Mouse (Mus musculus) retina, postnatal 1 day (tissue): Measurements from ENCODE around the gene Rbm20.

ENCODE experiments used
- DNase-seq: peaks from one replicate; pipeline ENCODE4 v3.0.0-alpha.2; 2012

Rbm20 gene

DNA sequence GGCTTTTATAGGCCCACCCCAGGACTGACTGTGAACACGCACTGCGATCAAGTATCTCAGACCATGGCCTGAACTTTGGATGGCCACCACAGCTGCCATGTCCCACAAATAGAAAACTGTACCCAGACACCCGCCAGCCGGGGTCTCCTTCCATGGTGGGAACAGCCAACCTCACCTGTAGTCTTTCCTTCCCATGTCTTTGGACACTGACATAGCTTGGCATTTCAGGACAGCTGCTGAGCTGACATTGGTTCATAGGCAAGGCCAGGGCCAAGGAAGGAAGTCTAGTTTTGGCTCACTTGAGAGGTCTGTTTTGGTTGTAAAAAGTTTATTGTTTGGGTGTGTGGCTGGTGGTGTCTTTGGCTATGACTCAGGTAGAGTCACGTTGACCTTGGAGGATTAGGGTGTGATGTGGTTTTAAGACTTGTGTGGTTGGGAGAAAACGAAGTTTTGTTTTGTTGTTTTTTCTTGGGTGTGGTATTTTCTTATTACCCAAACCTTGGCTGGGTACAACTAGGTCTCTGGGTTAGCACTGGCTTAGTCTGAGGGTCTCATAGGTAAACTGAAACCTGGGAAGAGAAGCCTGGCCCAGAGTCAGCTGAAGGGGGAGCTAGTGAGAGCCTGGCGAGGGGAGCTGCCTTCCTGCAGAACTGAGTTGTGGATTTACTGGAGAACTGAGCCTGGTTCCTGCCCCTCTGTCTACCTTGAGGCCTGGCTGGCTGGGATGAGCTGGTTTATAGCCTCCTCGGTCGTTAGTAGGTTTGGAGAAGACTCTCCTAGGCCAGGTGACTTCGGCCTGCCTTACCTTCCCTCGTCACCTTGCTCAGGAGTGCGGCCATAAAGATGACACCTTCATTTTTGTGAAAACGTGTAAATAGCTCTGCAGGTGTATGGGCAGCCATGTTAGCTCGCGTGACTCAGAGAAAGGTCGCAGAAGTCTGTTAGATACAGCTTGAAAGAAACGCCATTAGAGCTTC is 83.3 kb downstream of the Rbm20 start:
- no peak for DNase-seq

DNA sequence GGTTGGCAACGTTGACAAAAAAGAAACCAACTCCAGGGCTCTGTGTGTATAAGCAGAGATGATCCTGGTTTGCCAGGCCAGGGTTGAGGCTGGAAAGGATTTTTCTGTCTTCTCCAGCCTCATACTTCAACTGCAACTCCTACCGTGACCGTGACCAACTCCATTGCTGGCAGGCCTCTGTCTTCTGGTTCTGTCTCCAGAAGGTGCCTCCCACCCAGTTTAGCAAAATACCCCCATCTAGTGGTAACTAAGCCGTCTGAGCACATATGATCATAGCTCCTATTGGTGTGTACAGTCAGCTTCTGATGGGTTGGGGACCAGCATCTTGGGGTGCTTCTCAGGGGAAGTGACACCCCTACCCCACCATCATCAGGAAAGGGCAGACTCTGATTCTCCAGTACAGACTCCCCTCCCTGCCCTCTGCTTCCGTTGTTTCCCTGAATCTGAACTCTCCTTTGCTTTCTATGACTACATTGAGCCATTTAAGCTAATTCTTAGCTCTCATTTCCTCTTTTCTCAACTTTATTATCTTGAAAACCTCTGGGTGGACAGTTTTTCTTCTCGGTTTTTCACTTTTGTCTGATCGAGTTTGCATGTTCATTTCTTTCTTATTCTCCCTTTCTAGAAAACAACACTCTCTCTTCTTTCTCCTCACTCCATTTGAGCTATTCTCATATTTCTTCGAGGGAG is 85.8 kb downstream of the Rbm20 start:
- DNase-seq: peak; percentile 68

DNA sequence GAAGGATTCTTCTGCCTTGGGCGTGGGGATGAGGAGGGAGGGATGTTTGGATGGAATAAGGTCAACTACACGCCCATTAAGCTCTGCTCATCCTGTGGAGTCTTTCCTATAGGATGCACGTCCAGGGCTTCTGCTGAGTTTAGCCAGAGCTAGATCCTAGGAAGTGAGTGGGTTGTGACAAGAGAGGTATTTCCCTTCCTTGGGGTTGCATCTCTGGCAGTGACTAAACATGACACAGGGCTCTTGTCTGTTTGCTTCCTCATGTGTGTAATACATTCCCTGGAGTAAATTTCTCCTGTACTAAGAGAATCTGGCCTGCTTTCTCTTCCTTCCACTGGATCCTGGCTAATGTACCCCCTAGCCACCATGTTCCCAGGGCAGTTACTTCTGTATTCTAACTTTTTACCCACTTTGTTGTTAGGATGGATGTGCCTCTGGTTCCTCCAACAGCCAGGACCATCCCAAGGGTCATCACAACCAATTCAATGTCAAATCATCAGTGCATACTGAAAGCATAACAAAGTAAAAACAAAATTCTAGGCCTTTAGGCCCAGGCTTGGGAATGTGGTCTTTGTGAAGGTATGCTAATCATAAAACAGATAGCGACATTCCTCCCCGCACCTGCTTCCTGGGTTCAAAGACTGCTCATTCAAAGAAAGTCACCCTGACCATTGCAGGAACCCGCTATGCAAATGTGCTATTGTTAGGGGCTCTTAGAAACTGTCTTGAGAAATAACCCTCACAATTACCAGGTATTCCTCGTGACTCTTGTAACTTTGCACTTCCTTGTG is 87.8 kb downstream of the Rbm20 start:
- no peak for DNase-seq

DNA sequence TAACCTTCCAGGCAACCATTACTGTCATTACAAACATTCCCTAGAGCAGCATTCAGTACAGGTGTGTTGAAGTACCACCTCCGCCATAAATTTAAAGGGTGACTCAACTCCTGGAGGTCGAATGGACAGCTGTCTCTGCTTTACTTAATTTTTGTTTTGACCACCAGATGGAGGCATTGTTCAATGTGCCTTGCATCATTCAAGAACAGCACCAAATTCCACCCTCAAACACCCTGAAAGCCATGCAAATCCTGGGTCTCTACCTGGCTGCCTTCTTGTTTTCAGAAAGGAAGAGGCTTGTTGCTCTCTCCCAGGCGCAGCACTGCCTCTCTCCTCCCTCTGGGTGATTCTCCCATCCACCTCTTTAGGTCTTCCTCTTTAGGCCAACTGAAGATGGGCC is 91.4 kb downstream of the Rbm20 start:
- peak; percentile 84 for DNase-seq

DNA sequence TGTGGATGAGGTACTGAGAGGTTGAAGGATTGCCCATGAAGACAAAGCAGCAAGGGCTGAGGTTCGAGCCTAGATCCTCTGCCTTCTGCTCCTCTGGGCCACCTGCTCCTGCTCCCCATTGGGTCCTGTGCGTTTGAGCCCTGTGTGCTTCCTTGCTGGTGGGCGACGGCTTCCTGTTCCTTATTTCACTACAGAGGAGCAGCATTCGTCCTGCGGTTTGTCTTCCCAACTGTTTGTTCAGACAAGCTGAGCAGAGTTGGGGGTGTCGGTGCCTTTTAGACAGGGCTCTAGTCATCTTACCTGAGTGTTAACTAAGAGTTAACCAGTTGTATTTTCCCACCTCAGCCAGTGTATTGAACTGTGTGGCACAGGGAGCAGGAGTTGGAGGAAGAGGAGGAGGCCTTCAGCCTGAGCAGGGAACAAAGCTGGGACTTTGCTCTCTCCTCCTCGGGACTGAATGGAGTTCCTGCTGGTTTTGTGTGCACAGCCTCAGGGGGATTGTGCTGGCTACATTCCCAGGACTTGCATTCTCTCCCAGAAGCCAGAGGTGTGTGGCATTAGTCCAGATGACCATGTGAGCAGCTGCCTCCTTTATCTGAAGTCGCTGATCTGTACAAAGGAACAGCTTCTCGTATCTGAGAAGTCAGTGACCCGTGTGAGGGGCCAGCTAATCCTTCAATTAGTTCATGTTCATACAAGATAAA is 97.0 kb downstream of the Rbm20 start:
- peak; percentile 83 for DNase-seq

DNA sequence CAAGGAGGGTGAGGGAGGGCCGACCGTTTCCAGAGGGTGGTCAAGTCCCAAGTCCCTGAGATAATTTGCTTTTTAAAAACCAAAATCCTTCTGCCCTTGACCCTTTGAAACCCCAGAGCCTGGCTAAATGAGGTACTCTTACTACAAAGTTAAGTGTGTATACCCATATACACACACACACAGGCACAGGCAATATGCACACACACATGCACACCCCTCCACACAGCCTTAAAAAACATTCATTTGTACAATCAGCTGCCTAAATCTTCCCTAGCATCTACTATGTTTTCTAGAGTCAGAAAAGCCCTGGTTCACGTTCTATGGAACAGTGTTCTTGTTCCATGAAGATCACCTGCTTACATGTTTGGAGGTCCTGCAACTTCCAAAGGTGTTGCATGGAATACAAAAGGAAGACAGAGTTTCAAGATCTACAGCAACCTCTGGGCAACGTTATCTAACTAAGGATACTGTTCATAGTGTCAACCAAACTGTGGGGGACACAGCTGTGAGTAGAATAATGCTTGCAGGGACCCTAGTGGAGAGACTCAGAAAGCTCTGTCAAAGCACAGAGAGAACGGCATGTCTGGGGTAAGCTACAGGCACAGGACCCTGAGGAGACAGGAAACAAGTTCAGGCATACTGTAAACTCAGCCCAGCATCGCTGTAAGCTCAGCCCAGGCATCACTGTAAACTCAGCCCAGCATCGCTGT is 97.7 kb downstream of the Rbm20 start:
- no peak for DNase-seq

DNA sequence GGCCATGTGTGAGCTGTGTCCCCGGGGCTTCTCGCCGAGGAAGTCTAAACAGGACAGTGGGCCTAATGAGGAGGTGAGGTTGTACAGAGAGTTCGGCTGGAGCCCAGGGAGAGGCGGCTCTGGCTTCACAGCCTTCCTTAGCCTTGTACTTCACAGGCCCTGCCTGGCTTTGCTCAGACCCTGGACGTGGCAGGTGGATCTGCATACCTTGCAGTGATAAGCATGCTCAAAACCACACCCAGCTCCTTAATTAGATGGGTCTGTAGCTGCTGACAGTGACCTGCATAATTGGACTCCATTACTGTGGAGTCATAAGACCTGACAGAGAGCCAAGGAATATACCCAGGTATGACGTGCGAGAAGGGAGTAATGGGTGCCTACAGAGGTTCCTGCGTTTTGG is 102.3 kb downstream of the Rbm20 start:
- no peak for DNase-seq

DNA sequence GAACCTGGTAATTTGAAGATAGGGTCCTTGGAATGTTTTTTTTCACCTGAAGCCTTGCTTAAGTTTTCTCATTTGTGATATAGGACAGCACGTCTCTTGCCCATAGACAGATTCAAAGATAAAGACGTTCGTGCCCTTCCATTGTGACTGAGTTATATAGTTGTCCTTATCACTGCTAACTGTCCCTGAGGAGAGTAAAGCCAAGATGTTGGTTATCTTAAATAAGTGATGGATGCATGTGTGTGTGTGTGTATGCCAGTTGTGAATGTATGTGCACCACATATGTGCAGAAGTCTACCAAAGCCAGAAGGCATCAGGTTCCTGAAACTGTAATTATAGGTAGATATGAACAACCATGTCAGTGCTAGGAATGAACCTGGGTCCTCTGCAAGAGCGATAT is 102.7 kb downstream of the Rbm20 start:
- no peak for DNase-seq

DNA sequence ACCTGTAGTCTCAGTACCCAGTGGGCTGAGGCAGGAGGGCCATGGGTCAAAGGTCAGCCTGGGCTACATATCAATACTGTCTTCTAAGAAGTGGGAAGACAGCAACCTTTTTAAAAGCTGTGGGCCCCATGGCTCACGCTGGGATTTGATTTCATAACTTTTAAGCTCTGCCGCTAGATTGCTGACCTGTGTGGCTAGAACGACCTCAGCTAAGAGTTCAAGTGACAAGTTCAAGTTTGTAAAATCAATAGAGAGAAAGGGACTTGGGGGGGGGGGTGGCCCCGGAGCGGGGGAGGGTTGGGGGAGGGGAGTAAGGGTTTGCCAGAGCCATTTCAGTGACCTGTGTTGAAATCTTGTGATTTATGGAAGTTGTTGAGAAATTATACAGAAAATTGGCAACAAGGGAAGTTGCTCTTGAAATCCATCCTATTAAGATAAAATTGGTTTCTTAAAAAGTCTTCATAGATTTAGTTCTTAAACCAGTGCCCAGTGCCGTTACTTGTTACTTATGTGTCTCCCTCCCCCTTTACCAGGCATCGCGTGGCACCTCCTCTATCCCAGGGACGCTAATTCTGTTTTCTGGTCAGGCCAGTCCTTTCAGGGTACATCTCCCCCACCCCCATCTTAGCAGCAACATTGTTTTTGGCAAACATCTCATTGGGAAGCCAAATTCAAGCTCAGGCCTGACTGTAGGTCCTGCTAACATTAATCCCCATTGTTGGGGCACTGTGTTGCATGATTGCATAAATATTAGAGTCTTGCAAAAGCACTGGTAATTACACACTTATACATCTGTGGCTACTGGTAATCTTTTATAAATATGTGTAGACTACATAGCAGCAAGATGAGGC is 103.9 kb downstream of the Rbm20 start:
- DNase-seq: no peak

DNA sequence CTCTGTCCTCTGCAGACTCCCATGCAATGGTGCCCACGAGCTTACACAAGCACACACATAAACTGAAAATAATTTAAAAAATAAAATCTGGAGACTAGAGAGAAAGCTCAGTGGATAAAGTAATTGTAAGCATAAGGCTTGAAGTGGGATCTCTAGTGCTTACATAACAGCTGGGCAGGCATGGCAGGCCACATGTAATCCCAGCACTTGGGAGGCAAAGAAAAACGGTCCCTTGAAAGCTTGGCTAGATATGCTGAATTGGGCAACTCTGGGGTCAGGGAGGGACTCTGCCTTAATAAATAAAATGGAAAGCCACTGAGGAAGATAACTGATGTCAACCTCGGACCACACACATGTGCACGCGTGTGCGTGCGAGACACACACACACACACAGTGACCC is 104.7 kb downstream of the Rbm20 start:
- DNase-seq: no peak

DNA sequence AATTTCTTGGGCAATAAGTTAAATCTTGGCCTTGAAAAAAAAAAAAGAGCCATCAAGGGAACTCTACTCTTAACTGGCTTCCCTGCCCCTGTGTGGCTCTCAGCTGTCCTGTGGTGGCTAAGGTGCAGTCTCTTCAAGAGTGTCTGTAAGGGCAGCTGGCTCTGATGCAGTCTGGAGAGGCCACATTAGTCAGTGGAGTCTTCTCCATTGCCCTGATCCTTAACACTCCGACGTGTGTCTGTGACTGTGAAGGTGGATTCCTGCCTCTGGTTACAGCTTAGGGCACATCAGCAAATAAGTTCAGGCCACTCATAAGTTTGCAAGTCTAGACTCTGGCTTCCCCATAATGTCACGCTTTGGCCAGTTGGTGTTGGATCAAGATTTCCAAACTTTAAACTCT is 108.2 kb downstream of the Rbm20 start:
- no peak for DNase-seq

DNA sequence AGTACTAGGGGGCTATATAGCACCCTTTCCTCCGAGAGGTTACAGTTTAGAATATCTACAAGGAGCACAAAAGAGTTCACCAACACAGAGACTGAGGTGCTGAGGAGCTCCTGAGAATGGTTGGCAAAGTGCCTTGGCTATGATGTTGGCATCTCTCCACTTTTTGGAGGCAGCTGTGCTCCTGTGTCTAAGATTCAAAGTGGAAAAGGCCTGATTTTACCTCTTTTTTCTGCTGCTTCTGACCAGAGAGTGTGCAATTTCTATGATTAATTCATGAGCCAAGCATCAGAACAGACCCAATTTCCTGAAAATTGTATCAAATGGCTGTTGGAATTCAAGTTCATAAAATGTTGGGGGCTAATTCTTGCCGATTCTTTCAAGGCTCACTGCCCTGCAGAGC is 109.1 kb downstream of the Rbm20 start:
- DNase-seq: no peak

DNA sequence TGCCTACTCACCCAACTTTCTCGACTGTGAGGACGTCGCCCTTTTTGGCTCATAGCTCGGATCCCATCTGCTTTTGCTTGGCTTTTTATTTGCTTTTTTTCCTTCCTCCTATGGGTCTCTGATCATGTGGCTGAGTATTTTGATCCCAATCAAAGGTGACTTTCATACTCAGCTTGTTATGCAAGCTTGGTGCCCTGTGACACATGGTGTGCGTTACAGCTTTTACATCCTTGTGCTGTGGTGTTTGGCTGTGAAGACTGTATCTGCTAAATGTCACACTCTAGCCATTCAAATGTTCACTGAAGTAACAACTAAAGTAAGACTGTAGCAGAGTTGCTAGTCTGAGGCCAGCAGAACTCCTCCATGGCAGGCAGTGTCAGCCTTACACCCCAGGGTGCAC is 109.7 kb downstream of the Rbm20 start:
- DNase-seq: no peak

DNA sequence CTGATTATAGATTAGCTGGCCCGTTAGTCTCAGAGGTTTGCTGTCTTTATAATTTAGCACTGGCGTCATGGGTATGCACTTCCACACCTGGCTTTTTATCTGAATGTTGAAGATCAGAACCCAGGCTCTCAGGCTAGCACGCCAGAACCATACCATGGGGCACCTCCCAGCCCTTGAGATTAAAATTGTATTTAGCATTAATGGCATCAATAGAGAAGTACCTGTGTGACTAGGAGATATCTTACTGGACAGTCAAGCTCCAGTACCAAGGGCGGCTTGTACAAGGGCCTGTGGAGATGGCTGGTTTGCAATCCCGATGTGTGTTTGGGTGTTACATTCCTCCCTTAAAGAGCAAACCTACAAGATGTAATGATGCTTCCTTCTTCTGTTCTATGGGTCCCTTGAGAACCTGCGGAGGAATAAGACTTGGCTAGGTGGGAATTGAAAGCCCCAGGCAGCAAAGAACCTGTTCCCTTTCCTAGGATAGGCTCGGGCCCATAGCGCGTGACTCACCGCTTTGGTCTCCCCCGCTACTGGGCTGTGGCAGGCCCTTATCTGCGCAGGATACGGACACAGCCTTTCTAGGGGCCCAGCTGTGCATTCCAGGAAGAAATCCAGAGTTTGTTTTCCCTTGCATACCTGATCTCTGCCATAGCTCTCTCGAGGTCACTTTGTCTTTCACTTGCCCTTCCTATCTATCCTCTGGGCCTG is 111.7 kb downstream of the Rbm20 start:
- no peak for DNase-seq

DNA sequence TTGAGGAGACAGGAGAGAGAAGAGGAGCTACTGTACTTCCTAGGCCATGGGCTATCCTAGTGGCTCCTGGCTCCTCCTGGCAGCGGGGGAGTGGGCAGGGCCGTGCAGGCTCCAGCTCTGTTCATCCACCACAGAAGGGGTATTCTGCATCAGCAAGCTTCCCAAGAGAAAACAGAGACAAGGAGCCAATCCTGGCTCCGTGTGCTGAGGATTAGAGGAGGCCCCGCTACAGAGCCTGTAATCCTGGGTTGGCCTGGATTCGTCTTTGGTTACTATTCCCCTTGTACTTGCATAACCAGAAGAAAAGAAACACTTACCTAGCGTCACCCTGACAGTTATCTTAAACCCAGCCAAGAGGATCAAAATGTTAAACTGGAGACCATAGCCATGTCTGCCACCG is 112.5 kb downstream of the Rbm20 start:
- DNase-seq: peak; percentile 86

DNA sequence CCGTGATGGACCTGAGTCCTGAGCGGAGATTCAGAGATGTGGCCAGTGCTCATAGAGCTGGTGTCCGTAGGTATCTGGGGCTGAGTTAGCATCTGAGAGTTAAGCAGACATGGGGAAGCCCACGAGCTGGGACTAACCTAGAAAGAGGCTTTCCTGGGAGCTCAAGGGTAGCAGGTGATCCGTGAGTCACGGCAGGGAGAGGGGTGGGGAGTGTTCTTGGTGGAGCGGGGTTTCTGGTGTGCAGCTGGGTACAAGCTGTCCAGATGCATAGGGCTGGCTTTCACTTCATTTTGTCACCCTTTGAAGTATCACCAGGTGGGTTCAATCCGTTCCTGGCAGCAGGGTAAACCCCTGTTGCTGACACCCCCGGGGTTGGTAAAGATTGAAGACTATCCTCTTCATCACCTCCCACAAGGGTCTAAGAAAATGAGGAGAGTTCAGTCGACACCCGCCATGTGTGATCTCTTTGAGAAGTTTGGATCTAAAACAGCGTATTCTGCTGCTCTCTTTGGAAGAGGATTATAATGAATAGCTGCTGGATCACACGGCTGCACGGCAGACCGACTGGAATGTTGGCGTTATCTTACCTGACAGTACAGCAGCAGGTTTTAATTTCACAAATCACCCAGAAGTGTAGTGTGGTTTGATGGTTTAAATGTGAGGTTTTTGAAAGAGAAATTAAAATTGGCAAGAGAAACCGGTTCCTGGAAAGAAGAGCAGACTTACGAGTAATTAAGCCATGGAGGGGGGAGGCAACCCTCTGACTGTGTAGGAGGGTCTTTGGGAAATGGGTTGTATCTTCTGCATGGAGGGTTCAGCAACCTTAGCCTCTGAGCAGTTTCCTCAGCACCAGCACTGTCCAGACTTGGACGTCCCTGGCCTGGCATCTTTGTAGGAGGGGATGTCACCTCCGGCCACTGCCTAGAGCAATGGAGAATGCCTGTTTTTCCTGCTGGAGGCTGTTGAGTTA is 114.9 kb downstream of the Rbm20 start:
- peak; percentile 30 for DNase-seq

DNA sequence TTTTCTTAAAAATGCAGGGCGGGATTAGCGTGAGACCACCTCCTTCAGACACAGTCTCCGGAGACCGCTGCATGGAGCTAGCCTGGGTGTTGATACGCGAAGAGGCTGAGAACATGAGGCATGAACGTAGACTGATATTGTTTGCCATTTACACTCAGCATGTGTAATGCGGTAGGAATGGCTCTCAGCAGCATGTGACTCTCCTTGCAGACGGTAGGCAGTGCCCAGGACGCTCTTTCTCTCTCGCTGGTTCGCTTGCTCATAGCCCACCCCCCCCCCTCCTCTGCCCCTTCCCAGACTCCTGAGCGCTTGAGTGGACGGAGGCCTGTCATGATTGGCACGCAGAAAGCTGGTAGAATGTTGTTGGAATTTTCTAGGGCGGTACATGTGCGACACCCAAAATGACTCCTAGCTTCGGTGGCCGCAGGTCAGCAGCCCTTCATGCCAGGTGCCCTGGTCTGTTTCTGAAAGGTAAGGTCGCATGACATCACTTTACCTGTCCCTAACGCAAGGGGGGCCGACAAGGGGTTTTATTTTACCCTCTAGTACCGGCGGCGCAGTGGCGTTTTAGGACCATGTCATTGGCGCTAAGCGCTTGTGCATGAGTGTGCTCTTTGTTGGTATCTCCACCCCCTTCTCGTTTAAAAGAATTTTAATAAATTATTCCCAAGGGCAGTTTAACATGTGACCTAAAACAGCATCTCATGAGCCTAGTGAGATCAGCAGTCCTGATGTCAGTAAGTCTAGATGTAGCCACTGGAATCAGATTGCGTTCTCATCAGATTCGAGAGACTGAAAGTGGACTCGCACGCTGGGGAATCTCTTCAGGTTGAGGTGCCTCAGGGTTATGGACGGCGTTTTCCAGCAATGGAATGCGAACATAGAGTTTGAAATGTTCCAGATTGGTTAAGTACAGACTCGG is 116.1 kb downstream of the Rbm20 start:
- no peak for DNase-seq
